Mouse (Mus musculus): ENCODE results near the gene Ppp1ca. TPM values are rescaled to one million over a fixed set of nuclear protein-coding genes. Genes with fewer than 3 reads are reported as not detected.

Ppp1ca gene
- polyA plus RNA-seq, 1 experiment from 2014 or later: 560 TPM

- H3K9me3 ChIP-seq: no peaks in the 10 kb centered on the region
- H3K4me3 ChIP-seq: peak overlapping the region; percentile 64
- peak overlapping the region; percentile 70 for H3K9ac ChIP-seq (replicated peaks)
- H3K4me1 ChIP-seq: peaks cover 13% of the 10 kb centered on the region
- H3K27ac ChIP-seq (replicated peaks): peak overlapping the region; percentile 73; the same call in 1 of the 2 replicates
- ATAC-seq (replicated peaks): no peak
- WGBS: 30% methylated on average over 2 of the region's 2 CpGs
- peaks cover 18% of the 10 kb centered on the region for H3K27me3 ChIP-seq
- peak overlapping the region; percentile 81 for H3K4me2 ChIP-seq (replicated peaks)
- H3K36me3 ChIP-seq: no peaks in the 10 kb centered on the region
Measured at GRCm38 (mm10) chr19:4232186-4232572, 40.3 kb downstream of the Ppp1ca start.

- peak overlapping the region; percentile 70 for H3K9ac ChIP-seq (replicated peaks)
- ATAC-seq (replicated peaks): no peak
- peaks cover 13% of the 10 kb centered on the region for H3K4me1 ChIP-seq
- H3K27ac ChIP-seq (replicated peaks): no peak overlapping the region
- peak overlapping the region; percentile 64; the same call in 1 of the 2 replicates for H3K4me3 ChIP-seq
- no peaks in the 10 kb centered on the region for H3K9me3 ChIP-seq
- 82% methylated on average over 7 of the region's 7 CpGs for WGBS
- H3K36me3 ChIP-seq: no peaks in the 10 kb centered on the region
- peak overlapping the region; percentile 81 for H3K4me2 ChIP-seq (replicated peaks)
- H3K27me3 ChIP-seq: peaks cover 18% of the 10 kb centered on the region
Measured at GRCm38 (mm10) chr19:4232651-4233050, 40.8 kb downstream of the Ppp1ca start.

GRCm38 (mm10) chr19:4234548-4234947 lies 42.7 kb downstream of the Ppp1ca start:
- Histone ChIP-seq H3K4me1 (peaks cover 13% of the 10 kb centered on the region), H3K4me3 (no peak overlapping the region), H3K9me3 (no peaks in the 10 kb centered on the region), H3K36me3 (no peaks in the 10 kb centered on the region), H3K27me3 (peaks cover 8% of the 10 kb centered on the region), H3K9ac (replicated peaks) (no peak overlapping the region), H3K4me2 (replicated peaks) (no peak overlapping the region), H3K27ac (replicated peaks) (no peak overlapping the region)
- no peak for ATAC-seq (replicated peaks)
- 83% methylated on average over 4 of the region's 4 CpGs for WGBS

GRCm38 (mm10) chr19:4240247-4240668 lies 48.4 kb downstream of the Ppp1ca start:
- Histone ChIP-seq H3K4me1 (no peaks in the 10 kb centered on the region), H3K9me3 (no peaks in the 10 kb centered on the region), H3K4me2 (replicated peaks) (no peak overlapping the region), H3K27me3 (no peaks in the 10 kb centered on the region), H3K36me3 (no peaks in the 10 kb centered on the region), H3K27ac (replicated peaks) (no peak overlapping the region), H3K4me3 (no peak overlapping the region), H3K9ac (replicated peaks) (no peak overlapping the region)
- no peak for ATAC-seq (replicated peaks)
- 72% methylated on average over 8 of the region's 8 CpGs for WGBS

- no peaks in the 10 kb centered on the region for H3K9me3 ChIP-seq
- no peak overlapping the region for H3K9ac ChIP-seq (replicated peaks)
- H3K4me2 ChIP-seq (replicated peaks): no peak overlapping the region
- no peak overlapping the region for H3K4me3 ChIP-seq
- H3K27me3 ChIP-seq: no peaks in the 10 kb centered on the region
- no peak overlapping the region for H3K27ac ChIP-seq (replicated peaks)
- 64% methylated on average over 3 of the region's 3 CpGs for WGBS
- H3K4me1 ChIP-seq: no peaks in the 10 kb centered on the region
- ATAC-seq (replicated peaks): no peak
- H3K36me3 ChIP-seq: no peaks in the 10 kb centered on the region
Measured at GRCm38 (mm10) chr19:4242416-4242815, 50.6 kb downstream of the Ppp1ca start.

- no peak overlapping the region for H3K4me3 ChIP-seq
Measured at GRCm38 (mm10) chr19:4244775-4245174, 52.9 kb downstream of the Ppp1ca start.

More at GRCm38 (mm10) chr19:4244775-4245174, 52.9 kb downstream of the Ppp1ca start:
- Histone ChIP-seq H3K27ac (replicated peaks) (no peak overlapping the region), H3K9ac (replicated peaks) (no peak overlapping the region), H3K27me3 (no peaks in the 10 kb centered on the region), H3K4me1 (no peaks in the 10 kb centered on the region), H3K4me2 (replicated peaks) (no peak overlapping the region), H3K9me3 (no peaks in the 10 kb centered on the region), H3K36me3 (no peaks in the 10 kb centered on the region)
- no peak for ATAC-seq (replicated peaks)
- WGBS: 86% methylated on average over 6 of the region's 6 CpGs

Small RNA genes within 50 kb of the gene (microRNA-seq; reads per million reads assigned to microRNA genes)
- not detected for gene Gm26115

Other genes starting within 250 kb of the Ppp1ca start
- not detected in 2 replicates for gene Aldh3b3, start 233.4 kb upstream of the Ppp1ca start, polyA plus RNA-seq (2015; fragmentation: Nextera tagmentation; extraction: Ambion mirVana)
- 0.22 and 0.28 TPM in 2 replicates for gene Aldh3b2, start 219.7 kb upstream of the Ppp1ca start, polyA plus RNA-seq (2015; fragmentation: Nextera tagmentation; extraction: Ambion mirVana)
- gene Acy3, start 205.5 kb upstream of the Ppp1ca start, polyA plus RNA-seq (2015; fragmentation: Nextera tagmentation; extraction: Ambion mirVana): 1.3 and 1.4 TPM in 2 replicates
- 0.13 TPM in 1 of 2 replicates, not detected in the other for gene Tbx10, start 199.3 kb upstream of the Ppp1ca start, polyA plus RNA-seq (2015; fragmentation: Nextera tagmentation; extraction: Ambion mirVana)
- gene Nudt8, start 191.5 kb upstream of the Ppp1ca start, polyA plus RNA-seq (2015; fragmentation: Nextera tagmentation; extraction: Ambion mirVana): 36.0 and 40.8 TPM in 2 replicates
- gene Gm49405, start 191.4 kb upstream of the Ppp1ca start, polyA plus RNA-seq (2015; fragmentation: Nextera tagmentation; extraction: Ambion mirVana): 6.8 and 7.6 TPM in 2 replicates
- gene Doc2g, start 188.8 kb upstream of the Ppp1ca start, polyA plus RNA-seq (2015; fragmentation: Nextera tagmentation; extraction: Ambion mirVana): 9.0 and 11.1 TPM in 2 replicates
- gene Ndufv1, start 179.3 kb upstream of the Ppp1ca start, polyA plus RNA-seq (2015; fragmentation: Nextera tagmentation; extraction: Ambion mirVana): 225 and 228 TPM in 2 replicates
- 421 and 426 TPM in 2 replicates for gene Gstp1, start 154.1 kb upstream of the Ppp1ca start, polyA plus RNA-seq (2015; fragmentation: Nextera tagmentation; extraction: Ambion mirVana)
- gene Gstp2, start 146.0 kb upstream of the Ppp1ca start, polyA plus RNA-seq (2015; fragmentation: Nextera tagmentation; extraction: Ambion mirVana): 1.3 and 4.6 TPM in 2 replicates
- not detected in 2 replicates for gene Gstp3, start 132.5 kb upstream of the Ppp1ca start, polyA plus RNA-seq (2015; fragmentation: Nextera tagmentation; extraction: Ambion mirVana)
- gene Cabp2, start 110.5 kb upstream of the Ppp1ca start, polyA plus RNA-seq (2015; fragmentation: Nextera tagmentation; extraction: Ambion mirVana): not detected in 2 replicates
- gene Cdk2ap2, start 94.9 kb upstream of the Ppp1ca start, polyA plus RNA-seq (2015; fragmentation: Nextera tagmentation; extraction: Ambion mirVana): 82.1 and 83.2 TPM in 2 replicates
- gene Pitpnm1, start 92.1 kb upstream of the Ppp1ca start, polyA plus RNA-seq (2015; fragmentation: Nextera tagmentation; extraction: Ambion mirVana): 40.7 and 47.2 TPM in 2 replicates
- 90.1 and 92.5 TPM in 2 replicates for gene Aip, start 66.2 kb upstream of the Ppp1ca start, polyA plus RNA-seq (2015; fragmentation: Nextera tagmentation; extraction: Ambion mirVana)
- not detected in 2 replicates for gene Gpr152, start 52.3 kb upstream of the Ppp1ca start, polyA plus RNA-seq (2015; fragmentation: Nextera tagmentation; extraction: Ambion mirVana)
- 0.10 and 0.15 TPM in 2 replicates for gene Cabp4, start 48.0 kb upstream of the Ppp1ca start, polyA plus RNA-seq (2015; fragmentation: Nextera tagmentation; extraction: Ambion mirVana)
- gene Coro1b, start 43.4 kb upstream of the Ppp1ca start, polyA plus RNA-seq (2015; fragmentation: Nextera tagmentation; extraction: Ambion mirVana): 144 and 145 TPM in 2 replicates
- 0.59 and 1.1 TPM in 2 replicates for gene Ptprcap, start 38.5 kb upstream of the Ppp1ca start, polyA plus RNA-seq (2015; fragmentation: Nextera tagmentation; extraction: Ambion mirVana)
- gene Rps6kb2, start 28.7 kb upstream of the Ppp1ca start, polyA plus RNA-seq (2015; fragmentation: Nextera tagmentation; extraction: Ambion mirVana): 54.1 and 54.6 TPM in 2 replicates
- 3.4 and 4.2 TPM in 2 replicates for gene Carns1, start 16.6 kb upstream of the Ppp1ca start, polyA plus RNA-seq (2015; fragmentation: Nextera tagmentation; extraction: Ambion mirVana)
- 0.70 and 0.86 TPM in 2 replicates for gene Tbc1d10c, start 781 bp upstream of the Ppp1ca start, polyA plus RNA-seq (2015; fragmentation: Nextera tagmentation; extraction: Ambion mirVana)
- 22.6 and 25.2 TPM in 2 replicates for gene Rad9a, start 9.6 kb downstream of the Ppp1ca start, polyA plus RNA-seq (2015; fragmentation: Nextera tagmentation; extraction: Ambion mirVana)
- 0.39 and 0.43 TPM in 2 replicates for gene Clcf1, start 22.2 kb downstream of the Ppp1ca start, polyA plus RNA-seq (2015; fragmentation: Nextera tagmentation; extraction: Ambion mirVana)
- not detected in 2 replicates for gene AC109138.7, start 22.3 kb downstream of the Ppp1ca start, polyA plus RNA-seq (2015; fragmentation: Nextera tagmentation; extraction: Ambion mirVana)
- gene Pold4, start 39.8 kb downstream of the Ppp1ca start, polyA plus RNA-seq (2015; fragmentation: Nextera tagmentation; extraction: Ambion mirVana): 17.2 and 18.1 TPM in 2 replicates
- gene Ssh3, start 77.1 kb downstream of the Ppp1ca start, polyA plus RNA-seq (2015; fragmentation: Nextera tagmentation; extraction: Ambion mirVana): 5.2 and 6.7 TPM in 2 replicates
- gene Ankrd13d, start 91.1 kb downstream of the Ppp1ca start, polyA plus RNA-seq (2015; fragmentation: Nextera tagmentation; extraction: Ambion mirVana): 25.1 and 26.2 TPM in 2 replicates
- gene Grk2, start 114.2 kb downstream of the Ppp1ca start, polyA plus RNA-seq (2015; fragmentation: Nextera tagmentation; extraction: Ambion mirVana): 20.5 and 24.9 TPM in 2 replicates
- 40.3 and 43.3 TPM in 2 replicates for gene Kdm2a, start 206.2 kb downstream of the Ppp1ca start, polyA plus RNA-seq (2015; fragmentation: Nextera tagmentation; extraction: Ambion mirVana)
- gene Rhod, start 247.4 kb downstream of the Ppp1ca start, polyA plus RNA-seq (2015; fragmentation: Nextera tagmentation; extraction: Ambion mirVana): 5.1 and 5.6 TPM in 2 replicates